Mouse (Mus musculus) brain, embryonic 18.5 days (tissue): ENCODE measurements at regions not wholly inside any gene's neighbourhood (a gene's known extent, or its start where the extent isn't known, plus 50 kb on each side); places are given as distances from the start of the nearest gene placed in this dataset.

Source experiments
- DNase-seq: peaks from one replicate; pipeline ENCODE4 v3.0.0-alpha.2; 2012; ENCODE audit warnings: low read depth, low spot score

GRCm38 (mm10) chr5:112012505-112013164 lies 239.7 kb downstream of the Cryba4 start:
- no peak for DNase-seq

GRCm38 (mm10) chr5:112018925-112019324 lies 233.4 kb downstream of the Cryba4 start:
- no peak for DNase-seq

- no peak for DNase-seq
Measured at GRCm38 (mm10) chr5:112020882-112021281, 231.4 kb downstream of the Cryba4 start.

- peak; percentile 78 for DNase-seq
Measured at GRCm38 (mm10) chr5:112029955-112030354, 222.4 kb downstream of the Cryba4 start.

GRCm38 (mm10) chr5:112032036-112032435 lies 220.3 kb downstream of the Cryba4 start:
- no peak for DNase-seq

GRCm38 (mm10) chr5:112035426-112035825 lies 216.9 kb downstream of the Cryba4 start:
- no peak for DNase-seq

- no peak for DNase-seq
Measured at GRCm38 (mm10) chr5:112037080-112037479, 215.2 kb downstream of the Cryba4 start.

- DNase-seq: no peak
Measured at GRCm38 (mm10) chr5:112039645-112040372, 212.5 kb downstream of the Cryba4 start.

- DNase-seq: no peak
Measured at GRCm38 (mm10) chr5:112040678-112041077, 211.6 kb downstream of the Cryba4 start.

- no peak for DNase-seq
Measured at GRCm38 (mm10) chr5:112041285-112041684, 211.0 kb downstream of the Cryba4 start.

- no peak for DNase-seq
Measured at GRCm38 (mm10) chr5:112042236-112042635, 210.1 kb downstream of the Cryba4 start.

GRCm38 (mm10) chr5:112050046-112050782 lies 202.1 kb downstream of the Cryba4 start:
- DNase-seq: peak; percentile 43

- DNase-seq: no peak
Measured at GRCm38 (mm10) chr5:112050906-112051305, 201.4 kb downstream of the Cryba4 start.

- no peak for DNase-seq
Measured at GRCm38 (mm10) chr5:112051786-112052185, 200.5 kb downstream of the Cryba4 start.

GRCm38 (mm10) chr5:112053600-112054155 lies 198.6 kb downstream of the Cryba4 start:
- no peak for DNase-seq

GRCm38 (mm10) chr5:112055018-112055417 lies 197.3 kb downstream of the Cryba4 start:
- DNase-seq: no peak

- no peak for DNase-seq
Measured at GRCm38 (mm10) chr5:112069917-112070316, 182.4 kb downstream of the Cryba4 start.

- DNase-seq: no peak
Measured at GRCm38 (mm10) chr5:112072456-112072855, 179.9 kb downstream of the Cryba4 start.

- no peak for DNase-seq
Measured at GRCm38 (mm10) chr5:112077097-112077496, 175.2 kb downstream of the Cryba4 start.

GRCm38 (mm10) chr5:112077840-112078600 lies 174.3 kb downstream of the Cryba4 start:
- DNase-seq: no peak

GRCm38 (mm10) chr5:112081006-112081405 lies 171.3 kb downstream of the Cryba4 start:
- no peak for DNase-seq
